Mouse (Mus musculus): Measurements from ENCODE around the gene Urb2.

DNA sequence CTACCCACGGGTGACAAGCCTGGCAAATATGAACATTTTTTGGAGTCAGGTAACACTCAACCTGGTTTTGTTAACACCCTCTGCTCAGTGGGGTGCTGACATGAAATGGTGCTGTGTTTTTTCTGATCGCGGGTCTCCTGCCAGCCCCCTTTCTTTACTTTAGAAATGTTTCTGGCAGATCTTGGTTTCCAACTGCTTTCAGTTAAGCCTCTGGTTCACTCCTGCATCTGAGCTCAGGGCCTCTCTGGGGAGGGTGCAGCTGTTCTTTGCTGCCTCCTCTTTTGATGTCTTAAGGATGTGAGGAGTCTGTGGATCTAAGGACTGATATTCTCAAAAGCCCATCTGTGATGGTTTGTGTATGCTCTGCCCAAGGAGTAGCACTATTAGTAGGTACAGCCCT, 55.1 kb downstream of the Urb2 start:
- no peak for TF ChIP-seq CTCF (IDR thresholded peaks at IDR 0.05)
- no peak for TF ChIP-seq EP300 (IDR thresholded peaks at IDR 0.05)

Data from lung, postnatal 0 days (tissue).